Mouse (Mus musculus) MEL (cell line): ENCODE data around the gene Rcan1. TPM values are rescaled to one million over a fixed set of nuclear protein-coding genes. Genes with fewer than 3 reads are reported as not detected.

Experiments
- DNase-seq: peaks from one replicate; pipeline ENCODE4 v3.0.0; 2011; ENCODE audit warnings: low read depth, low spot score
- H3K27ac ChIP-seq: 2 replicates; pipeline ENCODE4 v1.5.1; 2012; ENCODE audit warnings: low read depth, mild to moderate bottlenecking, control low read depth, low read length, moderate library complexity; ENCODE audit not compliant: control insufficient read depth
- H3K27me3 ChIP-seq, 2 experiments: fragments of 150-350 bp in 1 of 2; sonication (generic) in 1 of 2; 2 replicates each; pipeline ENCODE4 v1.6.1; 2012; ENCODE audit warnings: low read length in 2 of 2, mild to moderate bottlenecking in 2 of 2, improper control_type of control experiment in 1 of 2, moderate library complexity in 1 of 2; ENCODE audit not compliant: insufficient read depth in 2 of 2, control insufficient read depth in 1 of 2
- H3K36me3 ChIP-seq, 2 experiments: 2 replicates each; pipeline ENCODE4 v1.6.1; 2012 to 2014; ENCODE audit warnings: low read length in 2 of 2, improper control_type of control experiment in 1 of 2, inconsistent platforms in 1 of 2, mild to moderate bottlenecking in 1 of 2; ENCODE audit not compliant: insufficient read depth in 2 of 2, control insufficient read depth in 1 of 2
- H3K4me1 ChIP-seq, 2 experiments: fragments of 150-350 bp in 1 of 2; sonication (generic) in 1 of 2; 2 replicates each; pipeline ENCODE4 v1.6.1; 2012; ENCODE audit warnings: low read length in 2 of 2, improper control_type of control experiment in 1 of 2, mild to moderate bottlenecking in 1 of 2; ENCODE audit not compliant: insufficient read depth in 2 of 2, control insufficient read depth in 1 of 2
- H3K4me3 ChIP-seq, 2 experiments: fragments of 150-350 bp in 1 of 2; sonication (generic) in 1 of 2; 2 replicates each; pipeline ENCODE4 v1.5.1; 2012; ENCODE audit warnings: low read depth in 2 of 2, low read length in 2 of 2, mild to moderate bottlenecking in 2 of 2, moderate library complexity in 2 of 2, control low read depth in 1 of 2, improper control_type of control experiment in 1 of 2; ENCODE audit not compliant: control insufficient read depth in 1 of 2, insufficient read depth in 1 of 2
- H3K79me2 ChIP-seq: 2 replicates; pipeline ENCODE4 v1.6.1; 2012; ENCODE audit warnings: mild to moderate bottlenecking, low read length, moderate library complexity; ENCODE audit not compliant: control insufficient read depth, poor library complexity, insufficient read depth
- H3K9ac ChIP-seq: 2 replicates; pipeline ENCODE4 v1.6.1; 2012; ENCODE audit warnings: low read depth, mild to moderate bottlenecking, control low read depth, low read length, moderate library complexity; ENCODE audit not compliant: control insufficient read depth, poor library complexity, severe bottlenecking
- H3K9me3 ChIP-seq: fragments of 150-350 bp; sonication (generic); replicated peaks from 2 replicates; pipeline ENCODE4 v1.6.1; 2012; ENCODE audit warnings: mild to moderate bottlenecking, low read length, improper control_type of control experiment, moderate library complexity; ENCODE audit not compliant: insufficient read depth
- CHD1 ChIP-seq: IDR thresholded peaks from 2 replicates; pipeline ENCODE4 v1.6.1; 2012; ENCODE audit warnings: low read depth, mild to moderate bottlenecking, inconsistent platforms, low read length, improper control_type of control experiment
- CTCF ChIP-seq, 3 experiments: IDR thresholded peaks in 2 of 3; conservative IDR thresholded peaks in 1 of 3; 2 replicates each; pipeline ENCODE4 v1.5.1; 2011 to 2012; ENCODE audit warnings: low read length in 3 of 3, low read depth in 2 of 3, mild to moderate bottlenecking in 2 of 3, improper control_type of control experiment in 1 of 3, inconsistent platforms in 1 of 3, mixed read lengths in 1 of 3, moderate library complexity in 1 of 3; ENCODE audit not compliant: control insufficient read depth in 1 of 3, insufficient read depth in 1 of 3, poor library complexity in 1 of 3, severe bottlenecking in 1 of 3
- E2F4 ChIP-seq: IDR thresholded peaks from 2 replicates; pipeline ENCODE4 v1.6.1; 2011; ENCODE audit warnings: low read depth, low read length, improper control_type of control experiment, borderline replicate concordance
- ELF1 ChIP-seq: IDR thresholded peaks from 2 replicates; pipeline ENCODE4 v1.6.1; 2014; ENCODE audit warnings: low read depth, mild to moderate bottlenecking, inconsistent platforms, low read length, improper control_type of control experiment, moderate library complexity
- ETS1 ChIP-seq: IDR thresholded peaks from 2 replicates; pipeline ENCODE4 v1.6.1; 2012; ENCODE audit warnings: low read depth, mild to moderate bottlenecking, inconsistent platforms, low read length, improper control_type of control experiment, moderate library complexity
- GABPA ChIP-seq: IDR thresholded peaks from 2 replicates; pipeline ENCODE4 v1.6.1; 2012; ENCODE audit warnings: low read depth, mild to moderate bottlenecking, inconsistent platforms, low read length, improper control_type of control experiment, moderate library complexity
- GATA1 ChIP-seq: IDR thresholded peaks from 2 replicates; pipeline ENCODE4 v1.6.1; 2011; ENCODE audit warnings: low read depth, low read length, improper control_type of control experiment
- HCFC1 ChIP-seq: IDR thresholded peaks from 2 replicates; pipeline ENCODE4 v1.6.1; 2012; ENCODE audit warnings: low read depth, mild to moderate bottlenecking, inconsistent platforms, low read length, improper control_type of control experiment, moderate library complexity
- JUND ChIP-seq: IDR thresholded peaks from 2 replicates; pipeline ENCODE4 v1.6.1; 2011; ENCODE audit warnings: low read depth, mild to moderate bottlenecking, improper control_type of control experiment, low read length
- KAT2A ChIP-seq: conservative IDR thresholded peaks from 2 replicates; pipeline ENCODE4 v1.6.1; 2012; ENCODE audit warnings: low read depth, low read length, improper control_type of control experiment, inconsistent platforms
- MAFK ChIP-seq: IDR thresholded peaks from 2 replicates; pipeline ENCODE4 v1.6.1; 2011; ENCODE audit warnings: low read depth, mild to moderate bottlenecking, low read length, improper control_type of control experiment, borderline replicate concordance
- MAX ChIP-seq: IDR thresholded peaks from 2 replicates; pipeline ENCODE4 v1.6.1; 2011; ENCODE audit warnings: low read length, improper control_type of control experiment
- MXI1 ChIP-seq: IDR thresholded peaks from 2 replicates; pipeline ENCODE4 v1.6.1; 2011; ENCODE audit warnings: mild to moderate bottlenecking, low read depth, low read length, improper control_type of control experiment
- MYC ChIP-seq: IDR thresholded peaks from 2 replicates; pipeline ENCODE4 v1.6.1; 2011; ENCODE audit warnings: low read depth, mild to moderate bottlenecking, low read length, improper control_type of control experiment, moderate library complexity
- NELFE ChIP-seq: IDR thresholded peaks from 2 replicates; pipeline ENCODE4 v1.6.1; 2011; ENCODE audit warnings: low read depth, low read length, improper control_type of control experiment
- POLR2A ChIP-seq, 2 experiments: IDR thresholded peaks; 2 replicates each; pipeline ENCODE4 v1.6.1; 2011 to 2012; ENCODE audit warnings: low read length in 2 of 2, mild to moderate bottlenecking in 2 of 2, control low read depth in 1 of 2, improper control_type of control experiment in 1 of 2, low read depth in 1 of 2, moderate library complexity in 1 of 2; ENCODE audit not compliant: control insufficient read depth in 1 of 2, insufficient read depth in 1 of 2, poor library complexity in 1 of 2
- POLR2AphosphoS2 ChIP-seq: IDR thresholded peaks from 2 replicates; pipeline ENCODE4 v1.6.1; 2011; ENCODE audit warnings: low read length, improper control_type of control experiment
- POLR2AphosphoS5 ChIP-seq: IDR thresholded peaks from 2 replicates; pipeline ENCODE4 v1.6.1; 2012; ENCODE audit warnings: low read depth, borderline replicate concordance, mild to moderate bottlenecking, inconsistent platforms, low read length, moderate library complexity, mixed read lengths
- RCOR1 ChIP-seq: IDR thresholded peaks from 2 replicates; pipeline ENCODE4 v1.6.1; 2012; ENCODE audit warnings: low read depth, mild to moderate bottlenecking, inconsistent platforms, low read length, improper control_type of control experiment
- SIN3A ChIP-seq: IDR thresholded peaks from 2 replicates; pipeline ENCODE4 v1.6.1; 2012; ENCODE audit warnings: low read length, improper control_type of control experiment, inconsistent platforms
- TAL1 ChIP-seq: IDR thresholded peaks from 2 replicates; pipeline ENCODE4 v1.6.1; 2012; ENCODE audit warnings: mild to moderate bottlenecking, inconsistent platforms, low read length, moderate library complexity, mixed read lengths
- UBTF ChIP-seq: IDR thresholded peaks from 2 replicates; pipeline ENCODE4 v1.6.1; 2012; ENCODE audit warnings: low read depth, mild to moderate bottlenecking, inconsistent platforms, low read length, improper control_type of control experiment, moderate library complexity, borderline replicate concordance; ENCODE audit not compliant: insufficient read depth
- USF1 ChIP-seq: IDR thresholded peaks from 2 replicates; pipeline ENCODE4 v1.6.1; 2014; ENCODE audit warnings: low read depth, mild to moderate bottlenecking, inconsistent platforms, low read length, improper control_type of control experiment, moderate library complexity
- USF2 ChIP-seq, 2 experiments: IDR thresholded peaks; 2 replicates each; pipeline ENCODE4 v1.6.1; 2011 to 2012; ENCODE audit warnings: improper control_type of control experiment in 2 of 2, low read length in 2 of 2, borderline replicate concordance in 1 of 2, inconsistent platforms in 1 of 2, low read depth in 1 of 2, mild to moderate bottlenecking in 1 of 2; ENCODE audit not compliant: insufficient read depth in 1 of 2
- ZKSCAN1 ChIP-seq: IDR thresholded peaks from 2 replicates; pipeline ENCODE4 v1.6.1; 2012; ENCODE audit warnings: low read depth, mild to moderate bottlenecking, inconsistent platforms, low read length, improper control_type of control experiment, moderate library complexity
- ZNF384 ChIP-seq: IDR thresholded peaks from 2 replicates; pipeline ENCODE4 v1.6.1; 2012; ENCODE audit warnings: low read depth, mild to moderate bottlenecking, inconsistent platforms, low read length, improper control_type of control experiment
- polyA plus RNA-seq, 2 experiments: library from polyadenylated mRNA; stranded (reverse) in 1 of 2; unstranded in 1 of 2; fragments of >175 nt in 1 of 2; fragments of >200 nt in 1 of 2; gene quantifications; 2 replicates each; pipeline versions ENCODE4 v1.2.1 to v1.2.4; 2012; ENCODE audit warnings: low replicate concordance in 2 of 2, low read depth in 1 of 2; ENCODE audit not compliant: insufficient read length in 2 of 2, insufficient read depth in 1 of 2, missing spikeins in 1 of 2
- total RNA-seq: library from RNA; depleted of rRNA; stranded (reverse); fragments of 300-350 nt; gene quantifications from 2 replicates; pipeline ENCODE4 v1.2.3, GENCODE M21; 2012

Gene Rcan1
- total and polyA plus RNA-seq, 3 experiments, result 9.5 to 14.6 TPM; not detected in 1

GRCm38 (mm10) chr16:92465642-92466526, 4.8 kb downstream of the Rcan1 start (continued):
- TF ChIP-seq KAT2A (no peak; the same call in 1 of the 2 replicates), MYC (no peak), ZKSCAN1 (no peak), MAFK (no peak), POLR2A (IDR thresholded peaks at IDR 0.05; ENCODE audit: control insufficient read depth in 1 of 2, insufficient read depth in 1 of 2, low read depth in 1 of 2, low read length in 2 of 2, poor library complexity in 1 of 2) (peak; percentile 22 to 33; a peak in 1 of 4 replicates), USF2 (IDR thresholded peaks at IDR 0.05; ENCODE audit: borderline replicate concordance in 1 of 2, insufficient read depth in 1 of 2, low read depth in 1 of 2, low read length in 2 of 2) (peak; percentile 92 to 95)

- TF ChIP-seq CHD1 (0 out of 2 replicates have a peak, but pooled peaks have one; percentile 23), ZNF384 (no peak)
- Histone ChIP-seq H3K4me1 (peaks cover 5 to 9% of the 10 kb centered on the region in 2 experiments), H3K9me3 (no peaks in the 10 kb centered on the region), H3K79me2 (no peaks in the 10 kb centered on the region; the same call in 1 of the 2 replicates), H3K9ac (peak overlapping the region; percentile 70), H3K27me3 (no peaks in the 10 kb centered on the region; a peak in 1 of 4 replicates), H3K4me3 (peak overlapping the region; percentile 68 to 69), H3K27ac (peak overlapping the region; percentile 25; the same call in 1 of the 2 replicates), H3K36me3 (peaks cover 0 to 6% of the 10 kb centered on the region in 2 experiments; a peak in 2 of 4 replicates)
- DNase-seq, result peak; percentile 63
Measured at GRCm38 (mm10) chr16:92465226-92465625, 5.4 kb downstream of the Rcan1 start.

- Histone ChIP-seq H3K4me1 (peaks cover 5 to 9% of the 10 kb centered on the region in 2 experiments), H3K4me3 (peak overlapping the region; percentile 68 to 69), H3K9ac (peak overlapping the region; percentile 70; the same call in 1 of the 2 replicates), H3K9me3 (no peaks in the 10 kb centered on the region), H3K36me3 (peaks cover 0 to 6% of the 10 kb centered on the region in 2 experiments; a peak in 2 of 4 replicates), H3K27ac (peak overlapping the region; percentile 25; the same call in 1 of the 2 replicates), H3K79me2 (no peaks in the 10 kb centered on the region; the same call in 1 of the 2 replicates), H3K27me3 (no peaks in the 10 kb centered on the region)
- DNase-seq, result peak; percentile 91
- TF ChIP-seq SIN3A (peak; percentile 90), HCFC1 (peak; percentile 53; the same call in 1 of the 2 replicates), ETS1 (peak; percentile 60; the same call in 1 of the 2 replicates), POLR2AphosphoS5 (no peak), GABPA (no peak), GATA1 (peak; percentile 73), POLR2AphosphoS2 (no peak), MXI1 (peak; percentile 77), MAX (peak; percentile 78), CTCF (IDR thresholded peaks at IDR 0.05 in 2 of 3, conservative IDR thresholded peaks at IDR 0.05 in 1 of 3; ENCODE audit: control insufficient read depth in 1 of 3, insufficient read depth in 1 of 3, low read depth in 2 of 3, low read length in 3 of 3, poor library complexity in 1 of 3, severe bottlenecking in 1 of 3) (no peak), UBTF (0 out of 2 replicates have a peak, but pooled peaks have one; percentile 45), MYC (0 out of 2 replicates have a peak, but pooled peaks have one; percentile 52), POLR2A (IDR thresholded peaks at IDR 0.05; ENCODE audit: control insufficient read depth in 1 of 2, insufficient read depth in 1 of 2, low read depth in 1 of 2, low read length in 2 of 2, poor library complexity in 1 of 2) (peak in 1 of 2 experiments; percentile 21; a peak in 1 of 4 replicates), JUND (no peak), TAL1 (no peak), RCOR1 (peak; percentile 53; the same call in 1 of the 2 replicates), USF1 (peak; percentile 50; the same call in 1 of the 2 replicates), ELF1 (peak; percentile 60; the same call in 1 of the 2 replicates), NELFE (no peak), E2F4 (no peak)
Measured at GRCm38 (mm10) chr16:92464390-92464972, 6.2 kb downstream of the Rcan1 start.
